Mouse (Mus musculus) brown adipose tissue, adult 24 weeks (tissue): ENCODE measurements around the gene Mamld1. TPM values are rescaled to one million over a fixed set of nuclear protein-coding genes. Genes with fewer than 3 reads are reported as not detected.

ENCODE experiments used
- polyA plus RNA-seq: library from polyadenylated mRNA; stranded (reverse); fragments of >200 nt; gene quantifications from 2 replicates; pipeline ENCODE4 v1.2.4, GENCODE M21; 2012; ENCODE audit not compliant: missing spikeins, insufficient read depth, insufficient read length

Mamld1 gene
- polyA plus RNA-seq, 1 experiment = 14.1 TPM

Other genes with a start within 250 kb of the Mamld1 start
- 17.9 and 20.1 TPM in 2 replicates for gene Mtm1, start 160.5 kb downstream of the Mamld1 start, polyA plus RNA-seq